Mouse (Mus musculus): ENCODE data around the gene Taar8a. TPM values are rescaled to one million over a fixed set of nuclear protein-coding genes. Genes with fewer than 3 reads are reported as not detected.
"Not testable (repeated sequence)": the region's sequence is repeated elsewhere in the genome, so short reads cannot be mapped to it uniquely, and the experiment has no call there.

Taar8a gene
- polyA plus RNA-seq, 1 experiment from 2014 or later, result not detected

DNA sequence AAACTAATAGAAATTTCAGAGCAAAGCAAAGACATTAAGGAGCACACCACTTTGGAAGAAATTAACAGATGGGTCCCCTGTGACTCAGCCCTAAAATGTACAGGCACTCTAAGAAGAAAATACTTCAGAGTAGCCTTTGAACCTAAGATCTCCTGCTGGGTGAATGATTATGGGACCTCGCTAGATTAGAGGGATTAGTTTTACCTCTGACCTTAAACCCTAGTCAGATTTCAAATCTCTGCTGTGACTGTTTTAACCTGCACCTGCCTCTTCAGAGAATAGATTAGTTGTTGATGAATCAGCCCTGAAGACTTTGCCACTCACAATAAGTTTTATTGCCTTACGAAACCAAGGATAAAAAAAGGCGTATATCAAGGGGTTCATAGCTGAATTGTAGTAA, 31.9 kb downstream of the Taar8a start:
- 66% methylated on average over 3 of the region's 3 CpGs for WGBS (ENCODE audit: insufficient replicate concordance)
- Histone ChIP-seq H3K9ac (ENCODE audit: low read depth, low read length) (no peak overlapping the region), H3K27me3 (ENCODE audit: control insufficient read depth, insufficient read depth, low read length) (no peaks in the 10 kb centered on the region), H3K9me3 (replicated peaks; ENCODE audit: control insufficient read depth, low read length) (no peaks in the 10 kb centered on the region), H3K4me2 (no peak overlapping the region), H3K4me3 (ENCODE audit: low read depth, low read length) (no peak overlapping the region), H3K27ac (ENCODE audit: low read depth, low read length) (no peak overlapping the region), H3K36me3 (ENCODE audit: control insufficient read depth, insufficient read depth, low read length) (no peaks in the 10 kb centered on the region), H3K4me1 (ENCODE audit: control insufficient read depth, insufficient read depth, low read length) (no peaks in the 10 kb centered on the region)
- ATAC-seq (replicated peaks; ENCODE audit: insufficient number of reproducible peaks, low FRiP score, low TSS enrichment), result no peak

DNA sequence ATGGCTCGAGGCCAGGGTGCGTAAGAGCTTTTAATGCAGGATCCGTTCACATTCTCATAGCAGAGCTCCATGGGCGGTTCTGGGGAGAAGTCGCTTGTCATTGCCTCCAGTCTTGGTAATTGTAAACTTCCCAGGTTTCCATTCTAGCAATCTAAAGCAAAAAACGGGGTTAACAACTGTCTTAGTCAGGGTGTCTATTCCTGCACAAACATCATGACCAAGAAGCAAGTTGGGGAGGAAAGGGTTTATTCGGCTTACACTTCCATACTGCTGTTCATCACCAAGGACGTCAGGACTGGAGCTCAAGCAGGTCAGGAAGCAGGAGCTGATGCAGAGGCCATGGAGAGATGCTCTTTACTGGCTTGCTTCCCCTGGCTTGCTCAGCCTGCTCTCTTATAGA, 33.1 kb downstream of the Taar8a start, which contains the start of gene Taar9:
TSS of gene Taar9 (minus strand) at position 101 of the 400 bp plus-strand sequence.
- H3K27ac ChIP-seq (ENCODE audit: low read depth, low read length); H3K9ac ChIP-seq (ENCODE audit: low read depth, low read length); H3K4me3 ChIP-seq (ENCODE audit: low read depth, low read length); H3K9me3 ChIP-seq (replicated peaks; ENCODE audit: control insufficient read depth, low read length); H3K36me3 ChIP-seq (ENCODE audit: control insufficient read depth, insufficient read depth, low read length); H3K27me3 ChIP-seq (ENCODE audit: control insufficient read depth, insufficient read depth, low read length); ATAC-seq (replicated peaks; ENCODE audit: insufficient number of reproducible peaks, low FRiP score, low TSS enrichment); H3K4me2 ChIP-seq; H3K4me1 ChIP-seq (ENCODE audit: control insufficient read depth, insufficient read depth, low read length): not testable (repeated sequence)
- WGBS (ENCODE audit: insufficient replicate concordance), result 77% methylated on average over 8 of the region's 8 CpGs

DNA sequence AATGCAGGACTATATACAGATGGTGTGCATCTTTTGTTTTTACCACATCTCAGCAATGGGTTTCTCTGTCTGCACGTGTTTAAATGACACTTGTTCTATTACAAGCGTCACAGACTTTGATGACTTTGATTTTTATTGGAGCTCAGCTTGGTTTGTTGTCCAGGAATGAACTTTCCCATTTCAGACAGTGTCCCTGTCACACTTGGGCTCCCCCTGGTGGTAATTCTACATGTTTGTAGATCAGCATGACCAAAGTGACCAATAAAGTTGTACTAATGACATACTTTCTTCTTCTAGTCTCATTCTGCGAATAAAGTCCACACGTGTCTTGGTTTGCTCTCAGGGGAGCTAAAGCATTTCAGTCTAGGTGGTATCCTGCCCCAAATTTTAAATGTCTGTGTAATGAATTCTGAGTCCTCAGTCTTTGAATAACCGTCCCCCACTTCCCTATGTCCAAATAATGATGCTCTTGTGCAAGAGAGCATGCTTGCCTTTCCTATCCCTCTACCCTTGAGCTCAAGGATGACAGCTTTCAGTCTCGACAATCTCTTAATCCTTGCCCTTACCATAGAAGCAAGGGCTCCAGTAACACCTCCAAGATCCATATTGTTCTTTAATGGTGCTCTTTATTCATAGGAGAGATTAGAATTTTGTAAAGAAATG, 34.9 kb downstream of the Taar8a start:
- no peaks in the 10 kb centered on the region for H3K9me3 ChIP-seq (replicated peaks; ENCODE audit: control insufficient read depth, low read length)
- H3K27ac ChIP-seq (ENCODE audit: low read depth, low read length), result no peak overlapping the region
- no peaks in the 10 kb centered on the region for H3K27me3 ChIP-seq (ENCODE audit: control insufficient read depth, insufficient read depth, low read length)
- H3K4me2 ChIP-seq, result no peak overlapping the region
- H3K4me1 ChIP-seq (ENCODE audit: control insufficient read depth, insufficient read depth, low read length), result no peaks in the 10 kb centered on the region
- no peaks in the 10 kb centered on the region for H3K36me3 ChIP-seq (ENCODE audit: control insufficient read depth, insufficient read depth, low read length)
- no peak overlapping the region for H3K4me3 ChIP-seq (ENCODE audit: low read depth, low read length)
- WGBS (ENCODE audit: insufficient replicate concordance), result 46% methylated on average over 6 of the region's 6 CpGs
- no peak for ATAC-seq (replicated peaks; ENCODE audit: insufficient number of reproducible peaks, low FRiP score, low TSS enrichment)
- no peak overlapping the region for H3K9ac ChIP-seq (ENCODE audit: low read depth, low read length)

Other genes with a start within 250 kb of the Taar8a start
- gene Vnn3, start 225.0 kb upstream of the Taar8a start, polyA plus RNA-seq (2014; fragmentation: Nextera tagmentation; extraction: Ambion mirVana), result not detected in 2 replicates
- 7.0 and 7.3 TPM in 2 replicates for gene Vnn1, start 181.8 kb upstream of the Taar8a start, polyA plus RNA-seq (2014; fragmentation: Nextera tagmentation; extraction: Ambion mirVana)
- gene Taar1, start 156.1 kb upstream of the Taar8a start, polyA plus RNA-seq (2014; fragmentation: Nextera tagmentation; extraction: Ambion mirVana), result not detected in 2 replicates
- not detected in 2 replicates for gene Taar2, start 137.9 kb upstream of the Taar8a start, polyA plus RNA-seq (2014; fragmentation: Nextera tagmentation; extraction: Ambion mirVana)
- gene Taar3, start 126.9 kb upstream of the Taar8a start, polyA plus RNA-seq (2014; fragmentation: Nextera tagmentation; extraction: Ambion mirVana), result not detected in 2 replicates
- not detected in 2 replicates for gene Taar4, start 116.0 kb upstream of the Taar8a start, polyA plus RNA-seq (2014; fragmentation: Nextera tagmentation; extraction: Ambion mirVana)
- gene Taar5, start 105.8 kb upstream of the Taar8a start, polyA plus RNA-seq (2014; fragmentation: Nextera tagmentation; extraction: Ambion mirVana), result not detected in 2 replicates
- not detected in 2 replicates for gene Taar6, start 90.9 kb upstream of the Taar8a start, polyA plus RNA-seq (2014; fragmentation: Nextera tagmentation; extraction: Ambion mirVana)
- not detected in 2 replicates for gene Taar7a, start 83.0 kb upstream of the Taar8a start, polyA plus RNA-seq (2014; fragmentation: Nextera tagmentation; extraction: Ambion mirVana)
- gene Taar7b, start 76.6 kb upstream of the Taar8a start, polyA plus RNA-seq (2014; fragmentation: Nextera tagmentation; extraction: Ambion mirVana), result not detected in 2 replicates
- not detected in 2 replicates for gene Taar7d, start 49.3 kb upstream of the Taar8a start, polyA plus RNA-seq (2014; fragmentation: Nextera tagmentation; extraction: Ambion mirVana)
- not detected in 2 replicates for gene Taar7e, start 38.9 kb upstream of the Taar8a start, polyA plus RNA-seq (2014; fragmentation: Nextera tagmentation; extraction: Ambion mirVana)
- gene Taar7f, start 27.0 kb upstream of the Taar8a start, polyA plus RNA-seq (2014; fragmentation: Nextera tagmentation; extraction: Ambion mirVana), result not detected in 2 replicates
- gene Taar8b, start 15.8 kb downstream of the Taar8a start, polyA plus RNA-seq (2014; fragmentation: Nextera tagmentation; extraction: Ambion mirVana), result not detected in 2 replicates
- gene Taar8c, start 25.4 kb downstream of the Taar8a start, polyA plus RNA-seq (2014; fragmentation: Nextera tagmentation; extraction: Ambion mirVana), result not detected in 2 replicates
- not detected in 2 replicates for gene Taar9, start 33.0 kb downstream of the Taar8a start, polyA plus RNA-seq (2014; fragmentation: Nextera tagmentation; extraction: Ambion mirVana)
- gene Stx7, start 72.8 kb downstream of the Taar8a start, polyA plus RNA-seq (2014; fragmentation: Nextera tagmentation; extraction: Ambion mirVana), result 89.8 and 99.4 TPM in 2 replicates
- gene Moxd1, start 147.0 kb downstream of the Taar8a start, polyA plus RNA-seq (2014; fragmentation: Nextera tagmentation; extraction: Ambion mirVana), result 3.7 and 5.8 TPM in 2 replicates

Data from heart, embryonic 11.5 days (tissue).